Mouse (Mus musculus): Measurements from ENCODE around the gene Zfp114. TPM values are rescaled to one million over a fixed set of nuclear protein-coding genes. Genes with fewer than 3 reads are reported as not detected.

Zfp114 gene
- total and polyA plus RNA-seq, 3 experiments = not detected

DNA sequence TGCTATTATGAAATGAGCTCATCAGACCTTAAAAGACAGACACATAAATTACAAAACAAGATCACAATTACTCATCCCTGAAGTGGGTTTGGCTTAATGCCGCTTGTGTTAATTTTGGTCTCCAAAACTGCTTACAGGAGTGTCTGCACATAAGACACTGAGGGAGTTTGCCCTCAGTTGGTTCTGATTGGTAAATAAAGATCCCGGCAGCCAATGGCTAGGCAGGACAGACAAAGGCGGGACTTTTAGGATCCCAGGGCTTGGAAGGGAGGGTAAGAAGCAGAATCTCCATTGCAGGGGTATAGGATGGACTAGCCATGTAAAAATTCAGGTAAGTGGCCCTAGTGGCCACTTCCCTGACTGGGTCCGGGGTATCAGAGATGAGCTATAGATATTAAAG, 22.1 kb downstream of the Zfp114 start:
- H3K9me3 ChIP-seq (replicated peaks; ENCODE audit: low read length) = no peaks in the 10 kb centered on the region
- H3K4me1 ChIP-seq (ENCODE audit: control insufficient read depth in 1 of 2, insufficient read depth in 2 of 2) = no peaks in the 10 kb centered on the region
- no peak overlapping the region for H3K4me3 ChIP-seq (replicated peaks in 1 of 3; ENCODE audit: low read depth in 2 of 3, low read length in 2 of 3, poor library complexity in 1 of 3)
- H3K79me2 ChIP-seq (replicated peaks; ENCODE audit: control insufficient read depth, extremely low read depth, insufficient read depth, poor library complexity, severe bottlenecking) = no peaks in the 10 kb centered on the region
- TF ChIP-seq CHD1 (IDR thresholded peaks at IDR 0.05; ENCODE audit: low read depth, low read length) (no peak), BHLHE40 (IDR thresholded peaks at IDR 0.05; ENCODE audit: low read depth, low read length) (no peak), RAD21 (IDR thresholded peaks at IDR 0.05; ENCODE audit: low read depth, low read length) (no peak), USF2 (conservative IDR thresholded peaks at IDR 0.05; ENCODE audit: low read depth, low read length) (no peak), JUND (conservative IDR thresholded peaks at IDR 0.05; ENCODE audit: low read depth, low read length) (no peak), USF1 (IDR thresholded peaks at IDR 0.05; ENCODE audit: low read depth, low read length) (no peak), POLR2AphosphoS2 (IDR thresholded peaks at IDR 0.05; ENCODE audit: low read depth, low read length) (no peak), GABPA (IDR thresholded peaks at IDR 0.05; ENCODE audit: insufficient replicate concordance, low read depth, low read length) (no peak), MXI1 (IDR thresholded peaks at IDR 0.05; ENCODE audit: low read depth, low read length) (no peak), NRF1 (IDR thresholded peaks at IDR 0.05; ENCODE audit: low read depth, low read length) (no peak), MYC (IDR thresholded peaks at IDR 0.05; ENCODE audit: low read depth, low read length) (no peak), ZKSCAN1 (IDR thresholded peaks at IDR 0.05; ENCODE audit: borderline replicate concordance, low read depth, low read length) (no peak), TBP (conservative IDR thresholded peaks at IDR 0.05; ENCODE audit: low read depth, low read length) (no peak), UBTF (IDR thresholded peaks at IDR 0.05; ENCODE audit: low read depth, low read length) (no peak), MEF2A (IDR thresholded peaks at IDR 0.05; ENCODE audit: borderline replicate concordance, low read depth, low read length) (no peak), RCOR1 (conservative IDR thresholded peaks at IDR 0.05; ENCODE audit: low read depth, low read length) (no peak), HCFC1 (IDR thresholded peaks at IDR 0.05; ENCODE audit: low read depth, low read length) (no peak)
- in situ Hi-C loops (cut with MboI; ENCODE audit: low pct_ligation_motif_present, low pct_unique_long_range_greater_than_20kb, low sequenced_read_pairs) (no loop called here), dilution Hi-C loops (cut with MboI; ENCODE audit: extremely low pct_ligation_motif_present, extremely low pct_unique_long_range_greater_than_20kb, low sequenced_read_pairs) (no loop called here)
- peaks cover 50% of the 10 kb centered on the region for H3K27me3 ChIP-seq (replicated peaks)
- H3K27ac ChIP-seq (ENCODE audit: insufficient read depth, low read depth) = no peak overlapping the region
- DNase-seq (ENCODE audit: extremely low read depth) = no peak
- H3K9ac ChIP-seq (ENCODE audit: insufficient read depth, low read depth) = no peak overlapping the region
- no peak overlapping the region for H3K4me2 ChIP-seq (ENCODE audit: insufficient read depth, low read depth, poor library complexity, severe bottlenecking)
- H3K36me3 ChIP-seq (replicated peaks in 1 of 2; ENCODE audit: control insufficient read depth in 1 of 2, insufficient read depth in 1 of 2, low read length in 1 of 2) = no peaks in the 10 kb centered on the region

DNA sequence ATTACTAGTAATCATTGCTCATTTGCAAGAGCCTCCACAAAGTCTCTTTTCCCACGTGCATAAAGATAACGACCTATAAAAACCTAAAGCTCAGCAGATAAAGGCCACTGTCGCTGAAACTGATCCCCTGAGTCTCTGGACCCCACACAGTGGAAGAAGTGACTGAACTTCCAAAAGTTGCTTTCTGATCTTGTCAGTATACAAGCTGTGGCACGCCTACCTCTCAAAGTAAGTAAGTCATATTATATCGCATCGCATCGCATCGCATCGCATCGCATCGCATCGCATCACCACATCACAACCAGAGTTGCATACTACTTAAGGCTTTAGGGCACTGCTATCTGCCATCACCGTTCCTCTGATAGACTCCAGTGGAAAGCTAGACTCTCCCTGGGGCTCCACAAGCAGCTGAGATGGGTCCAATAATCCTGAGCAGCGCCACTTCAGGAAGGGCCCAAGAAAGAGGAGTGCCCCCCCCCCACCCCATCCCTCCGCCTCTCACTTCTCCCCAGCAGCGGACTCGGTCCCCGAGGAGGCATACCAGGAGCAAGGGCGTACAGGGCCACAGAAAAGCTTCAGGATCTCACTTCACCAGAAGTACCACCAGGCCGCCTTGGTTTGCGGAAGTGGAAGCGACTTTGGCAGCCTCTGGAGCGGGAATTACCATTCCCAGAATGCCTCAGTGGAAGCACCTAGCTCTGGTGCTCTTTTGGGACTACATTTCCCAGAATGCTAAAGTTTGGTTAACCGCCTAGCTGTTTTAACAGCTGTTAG, 32.8 kb downstream of the Zfp114 start:
- DNase-seq (ENCODE audit: extremely low read depth) = no peak
- Histone ChIP-seq H3K4me3 (replicated peaks in 1 of 3; ENCODE audit: low read depth in 2 of 3, low read length in 2 of 3, poor library complexity in 1 of 3) (no peak overlapping the region), H3K27ac (ENCODE audit: insufficient read depth, low read depth) (no peak overlapping the region), H3K27me3 (replicated peaks) (peaks cover 43% of the 10 kb centered on the region), H3K36me3 (replicated peaks in 1 of 2; ENCODE audit: control insufficient read depth in 1 of 2, insufficient read depth in 1 of 2, low read length in 1 of 2) (no peaks in the 10 kb centered on the region), H3K4me2 (ENCODE audit: insufficient read depth, low read depth, poor library complexity, severe bottlenecking) (no peak overlapping the region), H3K79me2 (replicated peaks; ENCODE audit: control insufficient read depth, extremely low read depth, insufficient read depth, poor library complexity, severe bottlenecking) (no peaks in the 10 kb centered on the region), H3K9ac (ENCODE audit: insufficient read depth, low read depth) (no peak overlapping the region), H3K4me1 (ENCODE audit: control insufficient read depth in 1 of 2, insufficient read depth in 2 of 2) (no peaks in the 10 kb centered on the region), H3K9me3 (replicated peaks; ENCODE audit: low read length) (peaks cover under 1% of the 10 kb centered on the region)
- dilution Hi-C loops (cut with MboI; ENCODE audit: extremely low pct_ligation_motif_present, extremely low pct_unique_long_range_greater_than_20kb, low sequenced_read_pairs) (no loop called here), in situ Hi-C loops (cut with MboI; ENCODE audit: low pct_ligation_motif_present, low pct_unique_long_range_greater_than_20kb, low sequenced_read_pairs) (no loop called here)
- no peak for TF ChIP-seq MEF2A (IDR thresholded peaks at IDR 0.05; ENCODE audit: borderline replicate concordance, low read depth, low read length)
- no peak for TF ChIP-seq TCF12 (IDR thresholded peaks at IDR 0.05; ENCODE audit: low read depth, low read length)
- no peak for TF ChIP-seq BHLHE40 (IDR thresholded peaks at IDR 0.05; ENCODE audit: low read depth, low read length)
- no peak for TF ChIP-seq USF1 (IDR thresholded peaks at IDR 0.05; ENCODE audit: low read depth, low read length)
- TF ChIP-seq ZMIZ1 (IDR thresholded peaks at IDR 0.05; ENCODE audit: low read depth, low read length) = no peak
- TF ChIP-seq SMC3 (IDR thresholded peaks at IDR 0.05; ENCODE audit: low read depth, low read length) = no peak
- no peak for TF ChIP-seq RAD21 (IDR thresholded peaks at IDR 0.05; ENCODE audit: low read depth, low read length)
- no peak for TF ChIP-seq HCFC1 (IDR thresholded peaks at IDR 0.05; ENCODE audit: low read depth, low read length)
